Mouse (Mus musculus) heart, postnatal 0 days (tissue): Measurements from ENCODE around the gene Ppm1f. TPM values are rescaled to one million over a fixed set of nuclear protein-coding genes. Genes with fewer than 3 reads are reported as not detected.
"Not testable (repeated sequence)": the region's sequence is repeated elsewhere in the genome, so short reads cannot be mapped to it uniquely, and the experiment has no call there.

Experiments
- ATAC-seq: fragments of 200-750 bp; cut with Nextera tagmentation; 2 replicates; pipeline ENCODE4 v1.8.0; 2017; ENCODE audit warnings: low read depth, moderate number of reproducible peaks, moderate library complexity; ENCODE audit not compliant: insufficient read depth
- DNase-seq: peaks from one replicate; pipeline ENCODE4 v3.0.0-alpha.2; 2016; ENCODE audit warnings: low spot score
- H3K27ac ChIP-seq: fragments of 300-500 bp; sonication (generic); 2 replicates; pipeline ENCODE4 v1.5.1; 2014; ENCODE audit warnings: low read depth, mild to moderate bottlenecking
- H3K27me3 ChIP-seq: fragments of 300-500 bp; sonication (generic); 2 replicates; pipeline ENCODE4 v1.6.1; 2014; ENCODE audit warnings: low read length, mixed read lengths; ENCODE audit not compliant: control insufficient read depth, insufficient read depth
- H3K36me3 ChIP-seq: fragments of 300-500 bp; sonication (generic); replicated peaks from 2 replicates; pipeline ENCODE4 v1.6.1; 2014; ENCODE audit warnings: low read length, mixed read lengths; ENCODE audit not compliant: control insufficient read depth, insufficient read depth
- H3K4me1 ChIP-seq: fragments of 300-500 bp; sonication (generic); 2 replicates; pipeline ENCODE4 v1.6.1; 2014; ENCODE audit warnings: antibody characterized with exemption; ENCODE audit not compliant: control insufficient read depth, insufficient read depth
- H3K4me2 ChIP-seq: fragments of 300-500 bp; sonication (generic); 2 replicates; pipeline ENCODE4 v1.6.1; 2014; ENCODE audit warnings: low read depth, mild to moderate bottlenecking, low read length, moderate library complexity
- H3K4me3 ChIP-seq: fragments of 300-500 bp; sonication (generic); 2 replicates; pipeline ENCODE4 v1.5.1; 2014; ENCODE audit warnings: low read depth, low read length
- H3K9ac ChIP-seq: fragments of 300-500 bp; sonication (generic); replicated peaks from 2 replicates; pipeline ENCODE4 v1.6.1; 2014; ENCODE audit warnings: low read depth, low read length, mixed read lengths
- H3K9me3 ChIP-seq: fragments of 300-500 bp; sonication (generic); replicated peaks from 2 replicates; pipeline ENCODE4 v1.6.1; 2016; ENCODE audit warnings: low read length; ENCODE audit not compliant: control insufficient read depth
- CTCF ChIP-seq: IDR thresholded peaks from 2 replicates; pipeline ENCODE4 v1.5.1; 2016; ENCODE audit warnings: antibody characterized with exemption, control low read depth, low read depth
- EP300 ChIP-seq: IDR thresholded peaks from 2 replicates; pipeline ENCODE4 v1.6.1; 2016; ENCODE audit warnings: antibody characterized with exemption, low read depth
- WGBS: fragments of 180-500 bp; shearing (Covaris S2); extraction: QIAGEN DNeasy Blood & Tissue Kit; methylation state at CpG from one replicate; pipeline ENCODE4 v1.1.7; 2014; 5-methylcytosine and 5-hydroxymethylcytosine counted together
- polyA plus RNA-seq: library from polyadenylated mRNA; unstranded; fragments of >200 nt; fragmentation: Nextera tagmentation; extraction: Ambion mirVana; gene quantifications from 2 replicates; pipeline ENCODE4 v1.2.1, GENCODE M21; 2015
- total RNA-seq: library from RNA; depleted of rRNA; stranded (reverse); fragments of >200 nt; gene quantifications from 2 replicates; pipeline ENCODE4 v1.2.3, GENCODE M21; 2014; ENCODE audit warnings: low replicate concordance

Gene Ppm1f
- total and polyA plus RNA-seq, 2 experiments from 2014 or later = 16.4 to 40.4 TPM

DNA sequence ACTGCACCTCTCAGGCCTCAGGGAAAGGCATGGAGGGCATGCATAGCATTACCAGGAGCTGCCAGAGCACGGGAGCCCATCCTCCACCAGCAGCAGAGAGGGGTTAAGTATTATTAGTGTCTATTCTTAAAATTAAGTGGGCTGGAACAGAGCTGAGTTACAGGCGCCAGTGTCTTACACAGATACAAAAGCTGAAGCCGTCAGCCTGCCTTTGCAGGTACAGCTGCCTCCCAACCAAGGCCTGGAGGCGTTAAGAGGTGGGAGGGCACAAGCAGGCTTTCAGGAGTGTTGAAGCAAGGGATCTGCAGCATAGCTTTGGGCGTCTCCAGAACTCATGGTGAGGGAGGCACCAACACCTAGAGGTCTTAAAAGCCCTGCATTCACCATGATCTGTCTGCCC, 30.3 kb downstream of the Ppm1f start:
- no peak for DNase-seq
- H3K9ac ChIP-seq = no peak overlapping the region
- no peak overlapping the region for H3K27ac ChIP-seq
- no peak overlapping the region for H3K4me2 ChIP-seq
- no peak for TF ChIP-seq CTCF
- TF ChIP-seq EP300 = no peak
- WGBS = 68% methylated on average over 5 of the region's 5 CpGs
- H3K4me1 ChIP-seq = no peaks in the 10 kb centered on the region
- H3K4me3 ChIP-seq = no peak overlapping the region
- no peaks in the 10 kb centered on the region for H3K9me3 ChIP-seq
- H3K36me3 ChIP-seq = peaks cover 20% of the 10 kb centered on the region
- ATAC-seq = no peak
- no peaks in the 10 kb centered on the region for H3K27me3 ChIP-seq

- not testable (repeated sequence) for H3K9me3 ChIP-seq, H3K9ac ChIP-seq, H3K36me3 ChIP-seq, DNase-seq, H3K4me1 ChIP-seq, H3K27me3 ChIP-seq, H3K27ac ChIP-seq, H3K4me3 ChIP-seq, ATAC-seq, H3K4me2 ChIP-seq
- WGBS = 95% methylated on average over 2 of the region's 3 CpGs
Observed at GRCm38 (mm10) chr16:16928908-16929307, 32.6 kb downstream of the Ppm1f start.

- Histone ChIP-seq H3K27me3 (no peaks in the 10 kb centered on the region), H3K4me1 (no peaks in the 10 kb centered on the region), H3K9ac (no peak overlapping the region), H3K4me2 (no peak overlapping the region), H3K9me3 (0 out of 2 replicates have a peak, but pooled peaks cover 3% of the 10 kb centered on the region), H3K4me3 (no peak overlapping the region), H3K36me3 (no peaks in the 10 kb centered on the region), H3K27ac (no peak overlapping the region)
- DNase-seq (no peak), ATAC-seq (no peak)
- 83% methylated on average over 3 of the region's 3 CpGs for WGBS
- TF ChIP-seq CTCF = no peak
- no peak for TF ChIP-seq EP300
Observed at GRCm38 (mm10) chr16:16930326-16930725, 34.1 kb downstream of the Ppm1f start.

DNA sequence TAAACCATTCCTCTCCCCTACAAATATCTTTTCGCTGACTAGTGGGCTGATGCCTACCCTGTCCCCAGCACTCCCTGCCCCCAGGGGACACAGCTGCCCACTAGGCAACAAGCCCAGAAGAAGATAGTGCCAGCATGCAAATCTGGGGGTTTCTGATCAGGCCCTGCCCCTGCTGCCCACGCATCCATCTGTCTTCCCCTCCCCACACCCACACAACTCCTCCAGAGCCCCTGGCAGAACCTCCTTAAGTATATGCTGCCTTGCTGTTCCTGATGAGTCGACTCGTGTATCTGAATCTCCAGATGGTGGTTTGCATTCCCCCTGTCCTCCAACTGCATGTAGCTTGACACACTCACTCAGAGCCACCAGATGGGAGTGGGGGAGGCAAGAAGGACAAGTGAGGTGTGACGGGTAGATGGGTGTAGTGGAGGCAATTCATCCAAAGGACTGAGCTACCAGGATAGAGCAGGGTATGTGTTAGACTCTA, 34.6 kb downstream of the Ppm1f start:
- H3K4me2 ChIP-seq = no peak overlapping the region
- no peaks in the 10 kb centered on the region for H3K36me3 ChIP-seq
- H3K27me3 ChIP-seq = no peaks in the 10 kb centered on the region
- TF ChIP-seq EP300 = no peak
- no peak for TF ChIP-seq CTCF
- H3K4me1 ChIP-seq = no peaks in the 10 kb centered on the region
- 61% methylated on average over 5 of the region's 5 CpGs for WGBS
- no peak overlapping the region for H3K4me3 ChIP-seq
- DNase-seq (no peak), ATAC-seq (no peak)
- H3K27ac ChIP-seq = no peak overlapping the region
- H3K9ac ChIP-seq = no peak overlapping the region
- H3K9me3 ChIP-seq = 0 out of 2 replicates have a peak, but pooled peaks cover 3% of the 10 kb centered on the region

- DNase-seq = no peak
Observed at GRCm38 (mm10) chr16:16939543-16939942, 43.3 kb downstream of the Ppm1f start.

DNA sequence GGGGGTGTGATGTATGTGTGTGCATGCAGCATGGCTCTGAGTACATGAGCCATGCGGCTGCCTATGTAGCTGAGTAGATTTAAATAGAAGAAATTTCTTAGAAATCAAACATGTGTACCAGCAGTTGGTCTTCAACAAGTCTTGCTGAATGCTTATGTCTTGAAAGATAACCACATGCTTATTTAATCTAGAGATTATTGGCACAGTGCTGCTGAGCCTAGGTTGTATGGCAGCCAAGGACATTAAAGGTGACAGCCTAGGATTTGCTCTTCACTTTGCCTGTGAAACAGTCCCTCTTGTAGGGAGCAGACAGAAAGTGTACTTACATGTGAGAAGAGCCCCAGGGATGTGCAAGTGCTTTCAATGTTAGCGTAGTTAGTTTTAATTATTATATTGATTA, 44.8 kb downstream of the Ppm1f start:
- TF ChIP-seq EP300 (no peak), CTCF (no peak)
- H3K9ac ChIP-seq = no peak overlapping the region
- DNase-seq (no peak), ATAC-seq (no peak)
- H3K9me3 ChIP-seq = no peaks in the 10 kb centered on the region
- 91% methylated on average over 2 of the region's 2 CpGs for WGBS
- H3K27me3 ChIP-seq = no peaks in the 10 kb centered on the region
- no peaks in the 10 kb centered on the region for H3K36me3 ChIP-seq
- H3K4me1 ChIP-seq = no peaks in the 10 kb centered on the region
- no peak overlapping the region for H3K4me2 ChIP-seq
- no peak overlapping the region for H3K27ac ChIP-seq
- H3K4me3 ChIP-seq = no peak overlapping the region

More at GRCm38 (mm10) chr16:16939543-16939942, 43.3 kb downstream of the Ppm1f start:
- TF ChIP-seq EP300 (no peak), CTCF (no peak)
- Histone ChIP-seq H3K4me1 (no peaks in the 10 kb centered on the region), H3K9ac (no peak overlapping the region), H3K27me3 (no peaks in the 10 kb centered on the region), H3K36me3 (no peaks in the 10 kb centered on the region), H3K9me3 (no peaks in the 10 kb centered on the region), H3K27ac (no peak overlapping the region), H3K4me2 (no peak overlapping the region), H3K4me3 (no peak overlapping the region)
- 84% methylated on average over 9 of the region's 9 CpGs for WGBS
- no peak for ATAC-seq
